Mouse (Mus musculus): ENCODE data around the gene Apela.

Gene Apela

DNA sequence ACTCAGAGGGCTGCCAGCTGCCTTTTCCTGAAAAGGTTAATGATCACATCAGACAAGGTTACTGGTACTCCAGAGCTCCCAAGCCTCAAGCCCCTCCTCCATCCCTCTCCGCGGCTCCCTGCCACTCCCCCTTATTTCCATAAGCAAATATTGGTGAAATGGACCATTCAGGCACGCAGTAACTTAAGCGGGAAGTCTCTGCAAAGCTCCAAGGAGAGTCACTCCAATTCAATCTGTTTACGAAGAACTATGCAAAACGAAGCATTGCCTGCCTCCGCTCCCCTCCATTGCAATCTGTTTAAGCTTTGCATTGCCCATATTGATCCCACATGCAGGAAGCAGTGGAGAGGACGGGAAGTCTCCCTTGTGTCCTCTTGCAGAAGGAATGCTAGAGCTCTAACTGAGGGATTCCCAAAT lies at the start of gene Apela:
Gene Apela (minus strand): TSS at position 220 of the 417 bp plus-strand sequence.
- no peak for DNase-seq (ENCODE audit: low read depth, low spot score)

DNA sequence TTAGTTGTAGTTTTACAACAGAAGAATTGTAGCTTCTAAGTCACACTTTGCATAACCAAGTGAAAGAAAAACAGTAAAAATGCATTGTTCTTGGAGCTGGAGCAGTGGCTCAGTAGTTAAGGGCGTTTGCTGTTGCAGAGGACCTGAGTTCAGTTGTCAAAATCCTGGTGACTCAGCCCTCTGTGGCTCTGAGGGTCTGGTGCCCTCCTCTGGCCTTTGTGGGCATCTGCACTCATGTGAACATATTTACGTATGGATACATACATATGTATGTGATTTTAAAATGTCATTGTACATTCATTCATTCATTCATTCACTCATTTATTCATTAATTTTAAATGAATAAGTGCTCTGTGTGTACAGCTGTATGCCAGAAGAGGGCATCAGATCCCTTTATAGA lies 48.5 kb upstream of the Apela start:
- DNase-seq (ENCODE audit: low read depth, low spot score): no peak

DNA sequence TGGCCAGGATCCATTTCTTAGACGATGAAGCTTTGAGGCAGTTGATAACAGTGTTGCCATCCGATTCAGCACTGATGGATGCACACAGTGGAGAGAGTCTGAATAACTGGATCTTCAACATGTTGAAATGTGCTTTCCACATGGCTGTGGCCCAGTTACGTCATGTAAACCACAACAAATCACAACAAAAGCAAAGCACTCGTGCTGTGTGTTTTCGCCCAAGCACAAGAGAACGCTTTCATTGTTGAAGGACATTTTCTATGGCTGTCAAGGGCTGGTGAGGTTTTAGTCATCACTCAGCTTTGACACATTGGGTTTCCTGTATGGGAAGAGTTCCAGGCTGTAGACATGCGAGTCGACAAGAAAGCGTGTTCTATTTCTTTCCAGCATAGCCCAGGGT lies 43.6 kb upstream of the Apela start:
- no peak for DNase-seq (ENCODE audit: low read depth, low spot score)

DNA sequence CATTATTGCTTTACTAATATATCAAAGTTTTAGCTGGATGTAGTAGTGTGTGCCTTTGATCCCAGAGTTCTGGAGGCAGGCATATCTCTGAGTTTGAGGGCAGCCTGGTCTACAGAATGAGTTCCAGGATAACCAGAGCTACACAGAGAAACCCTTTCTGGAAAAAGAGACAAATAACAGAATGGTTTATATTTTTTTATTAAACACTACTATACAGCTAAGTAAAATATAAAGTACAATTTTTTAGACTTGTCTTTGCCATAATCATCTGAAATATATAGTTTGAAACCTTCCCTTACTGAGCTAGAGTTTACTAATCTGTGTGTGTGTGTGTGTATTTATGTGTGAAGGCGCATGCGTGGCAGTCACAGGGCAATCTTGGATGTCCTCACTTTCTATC lies 37.6 kb upstream of the Apela start, which contains the start of gene Gm10663:
Gene Gm10663 (plus strand): TSS at position 301 of the 400 bp plus-strand sequence.
- no peak for DNase-seq (ENCODE audit: low read depth, low spot score)

DNA sequence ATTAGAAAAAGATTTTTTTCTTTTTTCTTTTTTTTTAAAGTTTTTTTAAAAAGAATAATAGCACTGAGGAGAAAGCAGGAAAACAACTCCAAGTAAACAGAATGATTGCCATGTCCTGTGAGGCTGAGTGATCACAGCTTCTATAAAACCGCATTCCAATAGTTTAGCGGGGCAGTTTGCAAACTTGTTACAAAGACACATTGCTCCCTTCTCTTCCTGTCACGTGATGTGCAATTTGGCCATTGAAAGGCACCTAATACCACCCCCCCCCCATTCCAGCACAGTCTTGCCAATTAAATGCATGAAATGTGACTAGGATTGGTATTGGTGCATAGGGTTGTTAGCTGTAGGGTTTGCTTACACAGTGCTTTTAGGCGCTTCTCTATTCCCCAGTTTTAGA lies 33.9 kb upstream of the Apela start:
- no peak for DNase-seq (ENCODE audit: low read depth, low spot score)

DNA sequence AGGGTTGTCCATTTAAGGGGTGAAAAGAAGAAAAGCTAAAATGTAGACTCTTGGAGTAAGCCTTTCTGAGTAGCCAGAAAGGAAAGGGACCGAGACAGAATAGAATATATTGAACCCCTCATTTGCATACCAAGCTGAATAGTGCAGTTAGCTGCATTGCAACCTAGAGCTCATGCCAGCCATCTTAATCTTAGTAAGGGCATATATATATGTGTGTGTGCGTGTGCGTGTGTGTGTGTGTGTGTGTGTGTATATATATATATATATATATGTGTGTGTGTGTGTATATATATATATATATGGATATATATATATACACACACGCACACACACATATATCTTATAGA lies 31.3 kb upstream of the Apela start:
- no peak for DNase-seq (ENCODE audit: low read depth, low spot score)

DNA sequence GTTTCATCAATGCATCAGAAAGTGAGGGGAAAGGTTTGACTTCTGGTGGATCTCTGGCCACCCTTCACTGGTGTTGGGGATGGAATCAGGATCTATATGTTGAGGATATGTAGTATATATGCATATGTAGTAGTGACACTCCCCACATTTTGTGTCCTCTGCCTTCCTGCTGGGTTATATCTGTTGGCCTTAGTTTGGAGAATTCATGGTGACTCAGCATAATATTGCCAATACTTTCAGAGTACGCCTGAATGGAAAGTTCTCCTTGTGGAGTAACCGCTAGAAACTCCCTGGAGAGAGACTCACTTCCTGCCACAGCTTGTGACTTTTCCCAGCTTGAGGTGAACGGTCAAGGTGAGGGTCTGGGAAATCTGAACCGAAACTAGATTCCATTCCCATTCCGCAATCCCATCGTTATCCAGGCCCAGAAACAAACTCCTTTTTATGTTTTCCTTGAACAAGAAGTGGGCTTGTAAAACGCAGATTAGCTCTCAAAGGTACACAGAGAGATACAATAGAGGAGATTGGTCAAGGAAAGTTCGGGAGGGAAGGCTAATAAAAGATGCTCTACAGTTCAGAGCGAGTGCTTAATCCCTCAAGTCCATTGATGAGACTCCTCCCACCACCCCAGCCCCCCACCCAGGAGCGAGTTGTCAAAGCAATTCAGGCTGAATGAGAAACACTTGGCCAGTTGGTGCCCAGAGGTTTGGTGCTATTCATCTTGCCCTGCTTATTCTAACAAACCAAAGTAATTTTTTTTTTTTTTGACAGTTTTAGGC lies 30.7 kb upstream of the Apela start:
- DNase-seq (ENCODE audit: low read depth, low spot score): no peak

DNA sequence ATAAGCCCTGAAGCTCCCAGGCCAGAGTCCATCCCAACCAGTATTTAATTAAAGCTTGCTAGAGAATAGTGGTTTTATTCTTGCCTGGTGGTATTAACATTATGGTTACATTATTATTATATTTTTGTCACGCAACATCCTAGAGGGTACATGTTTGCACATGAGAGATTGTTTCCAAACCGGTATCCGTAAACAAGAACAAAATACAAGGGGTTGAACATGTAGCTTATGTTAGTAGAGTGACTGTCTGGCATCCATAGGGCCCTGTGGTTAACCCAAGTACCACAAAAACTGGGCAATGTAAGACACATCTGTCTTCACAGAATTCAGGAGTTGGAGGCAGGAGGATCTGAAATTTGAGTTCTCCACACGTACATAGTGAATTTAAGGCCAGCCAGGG lies 29.9 kb upstream of the Apela start:
- no peak for DNase-seq (ENCODE audit: low read depth, low spot score)

DNA sequence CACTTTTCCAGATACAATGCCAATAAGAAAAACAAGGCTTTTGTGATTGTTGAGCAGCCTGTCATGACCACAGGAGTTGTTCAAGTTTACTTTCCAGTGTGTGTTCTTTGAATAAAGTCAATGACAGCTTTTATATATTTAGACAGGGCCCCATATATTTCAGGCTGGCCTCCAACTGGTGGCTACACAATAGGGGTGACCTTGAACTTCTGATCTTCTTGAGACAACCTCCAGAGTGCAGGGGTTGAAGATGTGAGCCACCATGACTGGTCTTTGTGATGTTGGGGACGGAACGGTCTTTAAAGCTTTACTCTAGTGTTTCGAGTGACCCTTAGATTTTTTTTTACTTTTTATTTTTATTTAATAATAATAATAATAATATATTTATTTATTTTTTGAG lies 28.5 kb upstream of the Apela start:
- DNase-seq (ENCODE audit: low read depth, low spot score): no peak

DNA sequence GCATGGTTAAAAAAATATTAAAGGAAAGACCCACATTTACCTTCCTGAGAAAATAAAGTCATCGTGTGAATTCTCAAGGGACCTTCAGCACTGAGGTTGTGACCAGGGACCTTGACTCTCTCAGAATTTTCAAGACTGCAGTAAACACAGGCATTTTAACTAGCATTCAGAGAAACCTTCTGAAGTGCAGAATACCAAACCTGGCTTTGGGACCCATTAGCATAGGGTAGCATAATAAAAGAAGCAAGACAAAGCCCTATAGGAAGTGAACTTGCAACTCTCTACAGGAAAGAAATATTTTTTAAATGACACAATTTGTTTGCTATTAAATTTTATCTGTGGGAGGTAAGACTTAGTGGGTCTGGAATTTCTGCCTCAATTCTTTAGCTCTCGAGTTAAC lies 26.9 kb upstream of the Apela start:
- no peak for DNase-seq (ENCODE audit: low read depth, low spot score)

DNA sequence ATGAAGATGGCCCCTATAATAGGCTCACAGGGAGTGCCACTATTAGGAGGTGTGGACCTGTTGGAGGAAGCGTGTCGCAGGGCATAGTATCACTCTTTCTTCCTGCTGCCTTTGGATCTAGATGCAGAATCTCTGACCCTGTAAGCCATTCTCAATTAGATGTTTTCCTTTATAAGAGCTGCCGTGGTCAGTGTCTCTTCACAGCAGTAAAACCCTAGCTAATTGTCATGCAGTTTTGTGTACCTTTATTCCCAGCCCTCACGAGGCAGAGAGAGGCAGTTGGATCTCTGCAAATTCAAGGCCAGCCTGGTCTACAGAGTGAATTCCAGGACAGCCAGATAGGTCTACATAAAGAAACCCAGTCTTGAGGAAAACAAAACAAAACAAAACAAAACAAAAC lies 25.1 kb upstream of the Apela start:
- no peak for DNase-seq (ENCODE audit: low read depth, low spot score)

DNA sequence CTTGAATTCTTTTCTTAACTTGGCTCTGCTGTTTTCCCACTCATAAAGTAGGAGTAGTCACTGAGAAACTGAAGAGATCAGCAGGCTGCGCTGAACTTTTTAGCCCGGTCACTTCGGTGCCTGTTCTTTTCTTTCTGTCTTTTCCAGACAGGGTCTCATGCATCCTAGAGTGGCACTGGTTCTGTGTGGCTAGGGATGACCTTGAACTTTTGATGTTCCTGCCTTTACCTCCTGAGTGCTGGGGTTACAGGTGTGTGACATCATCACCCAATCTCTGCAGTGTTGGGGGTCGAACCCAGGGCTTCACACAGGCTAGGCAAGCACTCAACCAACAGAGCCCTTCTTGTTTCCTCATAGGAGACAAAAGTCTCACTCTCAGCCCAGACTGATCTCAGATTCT lies 19.6 kb upstream of the Apela start:
- no peak for DNase-seq (ENCODE audit: low read depth, low spot score)

DNA sequence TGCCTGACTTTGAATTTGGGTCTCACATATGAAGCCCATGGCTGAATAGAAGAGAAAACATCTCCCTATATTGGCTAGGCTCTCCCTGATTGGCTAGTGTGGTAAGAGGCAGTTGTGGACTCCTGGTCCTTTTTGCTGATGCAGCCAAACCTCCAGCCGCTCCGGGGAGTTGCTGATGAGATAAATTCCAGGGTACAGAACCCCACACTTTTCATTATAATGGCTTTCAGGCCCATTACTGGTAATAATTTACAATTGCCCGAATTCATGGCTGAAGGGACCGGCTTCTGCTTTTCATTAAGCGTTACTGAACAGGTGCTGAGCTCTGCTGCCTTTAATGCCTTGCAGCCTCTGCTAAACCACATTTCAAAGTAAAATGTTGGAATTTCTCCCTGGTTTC lies 16.8 kb upstream of the Apela start:
- DNase-seq (ENCODE audit: low read depth, low spot score): no peak

DNA sequence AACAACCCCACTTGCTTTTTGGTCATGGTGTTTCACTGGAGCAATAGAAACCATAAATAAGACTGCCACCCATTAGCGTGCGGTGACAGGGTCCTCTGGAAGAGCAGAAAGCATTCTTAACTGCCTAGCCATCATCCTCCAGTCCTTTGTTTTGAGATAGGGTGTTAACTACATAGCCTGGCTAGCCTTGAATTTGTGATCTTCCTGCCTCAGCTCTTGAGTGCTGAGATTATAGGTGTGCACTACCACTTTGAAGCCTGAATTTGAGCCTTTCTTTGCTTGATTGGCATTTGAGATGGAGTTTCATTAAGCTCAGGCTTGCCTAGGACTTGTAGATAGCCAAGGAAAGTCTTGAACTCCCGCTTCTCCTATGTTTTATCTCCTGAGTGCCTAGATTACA lies 16.4 kb upstream of the Apela start:
- DNase-seq (ENCODE audit: low read depth, low spot score): no peak

DNA sequence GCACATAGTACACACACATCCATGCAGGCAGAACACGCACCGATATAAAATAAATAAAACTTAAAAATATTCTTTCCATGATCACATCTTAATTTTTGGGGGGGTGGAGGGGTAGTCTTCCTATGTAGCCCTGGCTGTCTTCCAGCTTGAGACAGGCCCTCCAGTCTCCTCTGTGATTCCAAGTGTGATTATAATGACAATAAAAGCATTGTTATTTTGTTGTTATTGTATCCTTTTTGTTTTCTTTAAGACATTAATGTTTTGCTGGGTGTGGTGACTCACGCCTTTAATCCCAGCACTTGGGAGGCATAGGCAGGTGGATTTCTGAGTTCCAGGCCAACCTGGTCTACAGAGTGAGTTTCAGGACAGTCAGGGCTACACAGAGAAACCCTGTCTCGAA lies 10.7 kb upstream of the Apela start:
- no peak for DNase-seq (ENCODE audit: low read depth, low spot score)

DNA sequence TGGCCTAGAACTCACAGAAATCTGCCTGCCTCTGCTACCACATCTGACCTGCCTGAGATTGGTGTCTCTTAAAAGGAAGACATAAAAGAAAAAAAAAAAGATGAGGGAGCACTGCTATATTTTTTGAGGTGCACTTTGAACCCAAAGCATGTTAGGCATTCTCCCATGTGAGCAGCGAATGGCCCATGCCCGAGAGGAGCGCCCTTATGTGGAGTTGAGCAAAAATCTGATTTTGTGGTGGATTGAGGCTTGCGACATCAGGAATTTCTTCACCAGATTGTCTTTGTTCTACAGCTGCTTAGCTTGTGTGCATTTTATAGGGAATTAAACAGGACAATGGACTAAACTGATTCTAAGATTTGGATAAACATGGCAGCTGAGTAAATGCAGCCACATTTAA lies 10.1 kb upstream of the Apela start:
- no peak for DNase-seq (ENCODE audit: low read depth, low spot score)

DNA sequence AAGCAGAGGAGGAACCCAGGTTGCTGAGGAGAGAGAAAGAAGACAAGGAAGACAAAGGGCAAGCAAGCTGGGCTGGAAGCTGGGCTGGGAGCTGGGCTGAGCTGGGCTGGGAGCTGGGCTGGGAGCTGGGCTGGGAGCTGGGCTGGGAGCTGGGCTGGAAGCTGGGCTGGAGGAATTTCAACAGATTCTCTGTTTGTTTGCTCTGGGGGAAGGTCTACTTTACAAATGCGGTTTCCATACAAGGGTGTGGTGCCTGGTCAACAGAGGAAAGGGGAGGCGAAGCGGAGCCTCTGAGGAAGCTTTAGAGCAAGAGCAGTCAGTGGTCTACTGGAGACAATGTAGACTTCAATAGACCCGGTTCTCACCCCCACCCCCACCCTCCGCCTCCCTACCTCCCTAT lies 9.4 kb upstream of the Apela start:
- no peak for DNase-seq (ENCODE audit: low read depth, low spot score)

DNA sequence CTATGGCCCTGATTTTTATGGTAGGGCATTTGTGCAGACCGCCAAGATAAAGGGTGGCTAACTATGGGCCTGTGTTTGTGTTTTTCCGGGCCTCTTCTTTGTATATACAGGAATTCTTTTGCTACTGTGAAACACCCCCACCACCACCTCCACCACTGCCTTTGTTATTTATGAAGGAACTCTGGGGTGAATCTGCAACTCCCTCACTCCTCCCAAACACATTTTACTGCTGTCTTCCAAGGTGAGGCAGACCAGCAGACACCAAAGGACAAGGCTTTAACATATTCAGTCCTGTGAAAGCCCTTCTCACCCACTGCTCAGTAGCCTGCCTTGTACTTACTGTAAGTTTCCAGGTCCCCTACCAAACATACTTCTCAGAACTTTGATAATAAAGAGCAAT lies 3.0 kb downstream of the Apela start:
- no peak for DNase-seq (ENCODE audit: low read depth, low spot score)

DNA sequence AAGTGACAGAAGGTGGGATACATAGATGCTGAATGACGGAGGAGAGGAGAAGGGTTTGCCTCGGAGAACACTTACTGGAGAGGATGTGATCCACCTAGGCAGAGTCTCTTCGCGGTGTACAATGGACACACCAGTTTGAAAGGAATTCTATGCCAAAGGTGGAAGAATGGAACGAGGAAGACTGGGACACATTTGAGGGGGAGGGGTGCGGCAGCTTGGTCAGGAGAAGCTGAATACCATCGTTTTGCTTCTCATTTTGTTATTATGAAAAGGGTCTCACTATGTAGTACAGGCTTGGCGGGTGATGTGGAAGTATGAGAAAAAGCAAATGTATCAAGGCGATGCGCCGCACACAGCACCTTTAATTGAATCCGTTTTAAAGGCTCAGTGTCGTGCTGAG lies 4.1 kb downstream of the Apela start:
- DNase-seq (ENCODE audit: low read depth, low spot score): no peak

DNA sequence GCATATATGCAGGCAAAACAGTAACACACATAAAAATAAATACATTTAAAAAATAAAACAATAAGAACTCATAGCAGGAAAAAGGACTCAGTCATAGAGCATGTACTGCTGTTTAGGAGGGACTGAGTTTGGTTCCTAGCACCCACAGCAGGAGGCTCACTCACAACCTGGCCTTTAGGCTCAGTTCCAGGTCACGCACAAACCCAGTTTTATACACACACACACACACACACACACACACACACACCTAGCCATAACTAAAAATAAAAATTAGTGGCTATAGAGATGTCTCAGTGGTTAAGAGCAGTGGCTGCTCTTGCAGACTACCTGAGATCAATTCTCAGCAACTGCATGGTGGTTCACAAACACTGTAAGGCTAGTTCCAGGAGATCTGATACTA lies 5.0 kb downstream of the Apela start:
- DNase-seq (ENCODE audit: low read depth, low spot score): no peak

DNA sequence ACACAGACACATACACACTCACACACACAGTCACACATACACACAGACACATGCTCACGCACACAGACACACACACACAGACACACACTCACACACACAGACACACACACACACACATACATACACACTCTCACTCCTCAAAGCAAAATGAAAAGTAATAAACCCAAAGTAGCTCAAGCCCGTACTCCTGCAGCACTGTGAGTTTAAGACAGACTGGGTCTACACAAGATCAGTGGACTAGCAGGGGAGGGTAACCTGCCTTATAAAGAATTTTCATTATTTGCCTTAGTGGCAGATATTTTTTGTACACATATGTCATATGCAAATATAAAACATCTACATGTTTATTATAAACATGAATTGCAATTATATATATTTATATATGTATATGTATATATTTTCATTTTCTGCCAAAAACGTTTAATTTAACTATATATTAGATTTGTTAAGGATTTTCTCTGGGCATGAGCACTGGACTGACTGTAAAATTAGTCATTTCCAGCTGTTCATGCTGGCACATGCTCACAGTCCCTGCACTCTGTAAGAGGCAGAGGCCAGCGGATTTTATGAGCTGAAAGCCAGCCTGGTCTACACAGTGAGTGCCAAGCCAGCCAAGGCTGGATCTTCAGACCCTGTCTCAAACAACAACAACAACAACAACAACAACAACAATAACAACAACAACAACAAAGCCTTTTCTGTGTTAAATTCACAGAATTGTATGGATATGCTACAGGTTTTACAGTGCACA lies 6.2 kb downstream of the Apela start:
- no peak for DNase-seq (ENCODE audit: low read depth, low spot score)

DNA sequence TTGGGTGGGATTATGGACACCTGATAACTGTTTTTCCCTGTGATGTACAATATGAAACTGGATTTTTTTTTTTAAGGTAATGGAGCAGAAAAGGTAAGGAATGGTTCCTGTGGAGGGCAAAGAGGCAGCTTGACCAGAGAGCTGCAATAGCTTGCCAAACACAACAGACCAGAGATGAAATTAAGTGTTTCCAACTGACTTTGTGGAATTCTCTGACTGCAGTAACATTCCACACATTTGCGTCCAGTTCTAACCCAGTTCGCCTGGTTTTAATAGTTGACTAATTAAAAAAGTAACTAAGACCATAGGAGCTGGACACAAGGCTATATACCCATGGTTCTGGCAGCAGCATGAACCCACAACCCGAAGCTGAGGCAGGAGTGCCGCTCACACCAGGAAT lies 7.4 kb downstream of the Apela start:
- no peak for DNase-seq (ENCODE audit: low read depth, low spot score)

DNA sequence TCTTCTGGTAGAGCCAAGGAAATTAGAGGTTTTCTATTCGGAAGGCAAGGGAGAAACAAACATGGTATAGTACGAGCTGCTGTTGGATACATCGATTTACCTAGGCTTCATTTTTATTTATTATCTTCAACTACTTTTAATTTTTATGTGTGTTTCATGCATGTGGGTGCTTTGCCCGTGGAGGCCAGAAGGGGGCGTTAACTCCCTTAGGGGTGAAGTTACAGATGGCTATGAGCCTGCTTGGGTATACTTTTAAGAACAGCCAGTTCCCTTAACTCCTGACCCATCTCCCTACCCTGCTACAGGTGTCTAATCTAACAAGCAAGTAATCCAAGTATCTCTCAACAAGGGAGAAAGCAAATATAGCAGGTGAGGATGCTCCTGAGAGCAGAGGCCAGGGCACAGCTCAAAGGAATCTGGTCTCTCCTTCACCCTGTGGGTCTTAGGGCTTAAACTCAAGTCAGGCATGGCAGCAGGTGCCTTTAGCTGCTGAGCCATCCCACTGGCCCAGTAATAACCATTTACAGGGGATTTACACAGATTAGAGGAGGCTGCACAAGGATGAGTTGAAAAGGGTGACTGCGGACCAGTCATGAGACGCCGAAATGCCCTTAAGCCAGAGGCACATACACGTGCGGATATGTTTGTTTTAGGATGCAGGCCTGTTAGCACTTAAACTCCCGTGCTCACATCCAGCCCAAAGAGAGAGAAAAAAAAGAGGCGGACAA lies 8.0 kb downstream of the Apela start:
- no peak for DNase-seq (ENCODE audit: low read depth, low spot score)
